In the genomic region with DNA sequence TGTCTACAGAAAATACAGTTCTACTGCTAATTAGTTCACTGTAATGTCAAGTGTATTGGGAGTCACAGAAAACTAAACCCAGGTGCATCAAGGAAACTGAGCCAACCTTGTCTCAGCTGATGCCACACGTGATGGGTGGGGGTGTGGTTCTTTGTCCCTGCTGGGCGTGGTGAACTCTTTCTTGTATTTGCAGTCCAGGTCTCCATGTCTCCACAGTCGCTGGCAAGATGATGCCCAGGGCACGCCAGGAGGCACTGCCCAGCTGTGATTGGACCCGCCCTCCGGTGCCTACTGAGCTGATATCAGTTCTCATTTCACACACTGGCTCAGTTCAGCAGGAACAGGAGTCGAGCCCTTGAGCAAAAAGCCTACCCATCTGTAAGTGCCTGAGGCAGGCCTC, we compare ENCODE assay signal across 19 mouse cellular contexts.
A peak's percentile ranks its signal among the peaks of the same experiment; 100 is the strongest.
DNase-seq lines count a peak whose midpoint lies in the region; ATAC-seq and TF ChIP-seq lines count a peak whose summit lies in the region.
"Had no signal": no experiment of that assay in that cellular context is flagged by ENCODE, and none has a peak within 500 bp of the region (broad histone marks: within the 10 kb centered on the region; RNA-seq: fewer than 3 reads in every experiment).

No protein-coding gene starts in this region.

- H3K4me3 ChIP-seq in gastrocnemius, adult 2 months: no peak overlapping the region
- no peak overlapping the region for H3K4me3 ChIP-seq in kidney, postnatal 0 days (replicated peaks; ENCODE audit: low read depth, low read length)
- no peak overlapping the region for H3K4me3 ChIP-seq in embryonic facial prominence, embryonic 10.5 days
- H3K4me3 ChIP-seq in limb, embryonic 12.5 days (replicated peaks): no peak overlapping the region
- no peak overlapping the region for H3K4me3 ChIP-seq in midbrain, embryonic 15.5 days
- H3K4me3 ChIP-seq: forebrain, embryonic 15.5 days; hindbrain, embryonic 12.5 days; midbrain, embryonic 12.5 days had no signal

- H3K27me3 ChIP-seq in kidney, postnatal 0 days (ENCODE audit: insufficient read depth, low read length): no peaks in the 10 kb centered on the region
- no peaks in the 10 kb centered on the region for H3K27me3 ChIP-seq in embryonic facial prominence, embryonic 10.5 days (replicated peaks; ENCODE audit: low read depth, poor library complexity, severe bottlenecking)
- no peaks in the 10 kb centered on the region for H3K27me3 ChIP-seq in limb, embryonic 12.5 days
- no peaks in the 10 kb centered on the region for H3K27me3 ChIP-seq in midbrain, embryonic 15.5 days (replicated peaks)
- H3K27me3 ChIP-seq: forebrain, embryonic 15.5 days; hindbrain, embryonic 12.5 days had no signal

- peaks cover 70% of the 10 kb centered on the region for H3K36me3 ChIP-seq in kidney, postnatal 0 days (ENCODE audit: insufficient read depth, low read length)
- H3K36me3 ChIP-seq in embryonic facial prominence, embryonic 10.5 days (replicated peaks): peaks cover 99% of the 10 kb centered on the region
- peaks cover 95% of the 10 kb centered on the region for H3K36me3 ChIP-seq in limb, embryonic 12.5 days
- H3K36me3 ChIP-seq in midbrain, embryonic 15.5 days (replicated peaks): 0 out of 2 replicates have a peak, but pooled peaks cover 6% of the 10 kb centered on the region

- peak; percentile 83 for DNase-seq in gastrocnemius, adult 2 months
- DNase-seq in gastrocnemius, postnatal 10 days: no peak
- DNase-seq in kidney, postnatal 0 days (ENCODE audit: low spot score): no peak
- DNase-seq in kidney, postnatal 4 days: no peak
- no peak for DNase-seq in embryonic facial prominence, embryonic 10.5 days (ENCODE audit: low spot score)
- DNase-seq: adrenal gland, postnatal 14 days; cerebellum, adult 9-11 months; kidney, adult 2 months; left cerebral cortex, postnatal 4 days; lung, adult 2 months; right cerebral cortex, postnatal 25 days had no signal

- ATAC-seq in kidney, postnatal 0 days (replicated peaks; ENCODE audit: low FRiP score, low read depth): no peak
- ATAC-seq in limb, embryonic 12.5 days (ENCODE audit: insufficient number of reproducible peaks, insufficient read depth, low FRiP score, low TSS enrichment, low read depth): no peak
- no peak for ATAC-seq in CD4-positive, CD25-positive, alpha-beta regulatory T cell, adult 4 months
- no peak for ATAC-seq in midbrain, embryonic 15.5 days (replicated peaks)
- ATAC-seq: forebrain, embryonic 15.5 days had no signal

- H3K4me1 ChIP-seq in kidney, postnatal 0 days (replicated peaks; ENCODE audit: insufficient read depth, low read length): peaks cover 26% of the 10 kb centered on the region; the same call in 1 of the 2 replicates
- peaks cover 30% of the 10 kb centered on the region for H3K4me1 ChIP-seq in embryonic facial prominence, embryonic 10.5 days
- H3K4me1 ChIP-seq in limb, embryonic 12.5 days (replicated peaks): peaks cover 60% of the 10 kb centered on the region
- H3K4me1 ChIP-seq in midbrain, embryonic 15.5 days: 0 out of 2 replicates have a peak, but pooled peaks cover 5% of the 10 kb centered on the region
- H3K4me1 ChIP-seq: forebrain, embryonic 15.5 days had no signal

- peak overlapping the region; percentile 64 for H3K27ac ChIP-seq in gastrocnemius, adult 2 months
- peak overlapping the region; percentile 55; the same call in 1 of the 2 replicates for H3K27ac ChIP-seq in kidney, postnatal 0 days
- H3K27ac ChIP-seq in embryonic facial prominence, embryonic 10.5 days (replicated peaks): 0 out of 2 replicates have a peak overlapping the region, but pooled peaks have one; percentile 32
- H3K27ac ChIP-seq in limb, embryonic 12.5 days: peak overlapping the region; percentile 85
- no peak overlapping the region for H3K27ac ChIP-seq in midbrain, embryonic 15.5 days
- H3K27ac ChIP-seq: forebrain, embryonic 15.5 days; hindbrain, embryonic 12.5 days; macrophage; midbrain, embryonic 12.5 days had no signal

- H3K9ac ChIP-seq in kidney, postnatal 0 days (ENCODE audit: low read depth, low read length): no peak overlapping the region
- H3K9ac ChIP-seq in limb, embryonic 12.5 days (replicated peaks): no peak overlapping the region
- H3K9ac ChIP-seq in midbrain, embryonic 15.5 days: no peak overlapping the region
- H3K9ac ChIP-seq: forebrain, embryonic 15.5 days; hindbrain, embryonic 12.5 days; midbrain, embryonic 12.5 days had no signal

- no peak for TF ChIP-seq CTCF in gastrocnemius, adult 2 months (IDR thresholded peaks at IDR 0.05)
- no peak for TF ChIP-seq CTCF in kidney, postnatal 0 days (IDR thresholded peaks at IDR 0.05; ENCODE audit: low read depth)

- no peak overlapping the region for H3K4me2 ChIP-seq in kidney, postnatal 0 days (ENCODE audit: low read length)
- H3K4me2 ChIP-seq in limb, embryonic 12.5 days: no peak overlapping the region
- no peak overlapping the region for H3K4me2 ChIP-seq in midbrain, embryonic 15.5 days
- H3K4me2 ChIP-seq: forebrain, embryonic 15.5 days; hindbrain, embryonic 12.5 days; midbrain, embryonic 12.5 days had no signal

- 56% methylated on average over 7 of the region's 7 CpGs for WGBS in kidney, postnatal 0 days
- 78% methylated on average over 7 of the region's 7 CpGs for WGBS in embryonic facial prominence, embryonic 10.5 days
- WGBS in limb, embryonic 12.5 days: 70% methylated on average over 7 of the region's 7 CpGs
- WGBS in midbrain, embryonic 15.5 days: 79% methylated on average over 7 of the region's 7 CpGs

- intact Hi-C loops in gastrocnemius, adult 2 months (cut with DNase I): no loop called here

- no peaks in the 10 kb centered on the region for H3K9me3 ChIP-seq in kidney, postnatal 0 days (replicated peaks; ENCODE audit: low read length)
- no peaks in the 10 kb centered on the region for H3K9me3 ChIP-seq in embryonic facial prominence, embryonic 10.5 days
- H3K9me3 ChIP-seq in limb, embryonic 12.5 days: no peaks in the 10 kb centered on the region
- no peaks in the 10 kb centered on the region for H3K9me3 ChIP-seq in midbrain, embryonic 15.5 days
- H3K9me3 ChIP-seq: forebrain, embryonic 15.5 days; G1E; hindbrain, embryonic 12.5 days; midbrain, embryonic 12.5 days had no signal
